Mouse (Mus musculus) monocyte, adult 2 months (primary cell): Measurements from ENCODE around the gene Uvssa.
"Not testable (repeated sequence)": the region's sequence is repeated elsewhere in the genome, so short reads cannot be mapped to it uniquely, and the experiment has no call there.

Experiments used
- DNase-seq, 2 experiments: peaks; one replicate each; pipeline ENCODE4 v3.0.0; 2022; ENCODE audit warnings: low spot score in 2 of 2, low read depth in 1 of 2

Uvssa gene

DNA sequence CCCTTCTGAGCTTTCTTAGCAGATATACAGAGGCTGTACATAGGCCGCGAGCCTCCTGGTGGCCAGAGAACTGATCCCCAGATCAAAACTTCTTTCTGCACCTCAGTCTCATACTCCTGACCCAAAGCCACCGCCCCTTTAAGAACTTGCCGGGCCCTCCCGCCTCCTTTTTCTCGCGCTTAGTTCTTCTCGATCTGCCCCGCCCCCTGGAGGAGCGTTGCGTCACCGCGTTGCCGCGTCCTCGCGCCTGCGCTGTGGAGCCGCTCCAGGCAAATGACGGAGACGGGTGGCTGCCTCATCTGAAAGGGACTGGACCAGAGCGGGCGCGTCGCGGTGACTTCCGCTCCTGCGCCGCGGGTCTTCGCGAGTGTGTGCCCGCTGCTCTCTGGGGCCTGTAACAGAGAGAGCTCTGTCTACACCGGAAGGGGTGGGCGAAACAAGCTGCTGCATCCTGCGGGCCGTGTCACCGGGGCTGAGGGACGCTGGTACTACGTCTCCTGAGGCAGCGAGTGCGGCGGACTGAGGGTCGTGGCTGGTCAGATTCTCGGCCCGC, at the start of gene Uvssa:
Uvssa (plus strand) TSS at position 248 of the 553 bp plus-strand sequence.
- peak; percentile 96 to 99 for DNase-seq

DNA sequence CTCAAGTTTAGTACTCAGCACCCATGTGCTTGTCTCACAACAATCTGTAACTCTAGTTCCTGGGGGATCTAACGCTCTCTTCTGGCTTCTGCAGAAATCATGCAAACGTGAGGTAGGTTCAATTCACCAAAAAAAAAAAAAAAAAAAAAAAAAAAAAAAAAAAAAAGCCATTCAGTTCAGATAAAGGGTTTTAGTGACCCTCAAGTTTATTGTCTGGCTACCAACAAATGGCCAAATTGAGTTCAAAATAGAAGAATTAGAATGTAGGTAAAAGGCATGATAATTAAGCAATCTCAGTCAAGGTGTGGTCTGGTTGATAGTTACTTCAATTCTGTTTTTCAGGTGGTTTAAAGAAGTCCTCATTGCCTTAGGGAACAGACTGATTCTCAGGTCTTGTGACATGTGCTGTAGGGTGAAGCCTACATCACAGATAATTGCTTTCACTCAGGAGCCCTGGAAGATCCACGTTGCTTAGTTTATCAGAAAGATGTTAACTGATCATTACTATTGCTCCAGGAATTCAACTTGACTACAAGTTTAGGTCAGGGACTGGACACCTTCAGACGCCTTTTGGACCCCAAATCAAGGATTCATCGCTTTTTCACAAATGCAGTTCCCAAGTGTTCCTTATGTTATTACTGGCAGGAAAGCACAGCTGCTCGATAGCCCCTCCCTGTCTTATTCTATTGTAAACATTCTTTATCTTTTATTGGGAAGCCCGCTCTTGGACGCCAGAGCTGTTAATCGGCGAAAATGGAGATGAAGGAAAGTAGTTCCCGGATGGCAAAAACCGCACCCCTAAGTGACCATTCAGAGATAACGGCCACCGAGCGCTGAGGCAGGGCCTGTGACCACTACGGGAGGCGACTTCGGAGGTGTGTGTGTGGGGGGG, 43.7 kb upstream of the Uvssa start:
- no peak for DNase-seq

DNA sequence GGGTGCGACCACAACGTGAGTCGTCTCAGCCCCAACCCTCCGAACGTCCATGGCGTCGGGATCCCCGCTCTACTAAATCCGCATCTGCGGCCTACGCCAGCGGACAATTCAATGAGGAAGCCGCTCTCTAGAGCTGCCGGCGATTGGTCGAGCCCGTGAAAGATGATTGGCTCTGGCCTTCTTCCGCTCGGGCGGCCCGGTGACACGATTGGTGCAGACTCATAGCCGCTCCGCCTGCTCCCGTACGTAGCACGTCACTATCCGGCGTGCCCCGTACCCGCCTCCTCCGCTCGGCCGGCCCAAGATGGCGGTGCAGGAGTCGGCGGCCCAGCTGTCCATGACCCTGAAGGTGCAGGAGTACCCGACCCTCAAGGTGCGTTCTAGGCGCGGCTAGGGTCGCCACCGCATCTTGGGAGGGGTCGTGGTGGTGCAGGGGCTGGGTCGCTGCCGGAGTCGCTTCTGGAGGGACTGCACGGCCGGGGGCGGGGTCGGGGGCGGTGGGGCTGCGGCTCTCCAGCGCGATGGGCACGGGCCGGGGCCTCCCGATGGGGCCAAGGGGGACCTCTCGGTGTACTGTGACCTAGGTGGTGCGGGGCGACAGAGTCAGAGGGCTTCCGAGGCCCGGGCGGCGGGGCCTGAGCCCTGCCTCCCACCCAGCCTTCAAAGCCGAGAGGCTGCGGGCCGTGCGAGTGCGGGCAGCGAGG, 42.9 kb upstream of the Uvssa start, which contains the start of gene Maea:
Maea (plus strand) TSS at position 237 of the 704 bp plus-strand sequence.
- DNase-seq: peak; percentile 91 to 93

DNA sequence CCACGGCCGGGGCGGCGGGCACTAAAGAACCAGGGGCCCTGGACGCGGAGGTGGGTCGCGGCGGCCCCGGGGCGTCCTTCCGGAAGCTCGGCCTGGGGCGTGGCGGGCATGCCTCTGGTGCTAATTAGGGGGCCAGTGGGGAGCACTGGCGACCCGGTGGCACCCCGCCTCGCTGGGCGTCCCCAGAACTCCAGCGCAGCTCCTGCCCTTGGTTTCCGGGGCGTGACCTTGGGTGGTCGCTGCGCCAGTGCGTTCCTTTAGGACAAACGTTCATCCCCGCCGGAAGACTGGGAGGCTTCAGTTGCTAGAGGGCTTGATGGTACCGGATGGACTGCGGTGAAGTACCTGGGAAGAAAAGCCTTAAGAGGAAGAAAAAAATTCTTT, 42.4 kb upstream of the Uvssa start:
- no peak for DNase-seq

DNA sequence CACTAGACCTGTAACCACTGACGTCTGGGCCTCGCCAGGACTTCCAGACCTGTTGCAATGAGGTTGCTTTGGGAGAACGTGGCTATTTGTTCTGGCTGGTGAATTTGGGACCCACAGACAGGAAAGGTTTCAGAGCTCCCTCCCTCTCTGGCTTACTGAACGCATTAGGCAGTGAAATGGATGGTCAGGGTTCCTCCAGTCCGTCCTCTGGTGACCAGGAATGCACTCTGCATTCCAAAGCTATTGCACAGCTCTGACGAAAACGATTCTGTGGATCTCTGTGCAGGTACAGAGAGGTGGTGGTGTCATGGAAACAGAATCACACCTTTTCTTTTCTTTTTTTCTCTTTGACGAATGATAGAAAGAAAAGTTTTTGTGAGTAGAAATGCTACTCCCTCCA, 41.1 kb upstream of the Uvssa start:
- no peak for DNase-seq

DNA sequence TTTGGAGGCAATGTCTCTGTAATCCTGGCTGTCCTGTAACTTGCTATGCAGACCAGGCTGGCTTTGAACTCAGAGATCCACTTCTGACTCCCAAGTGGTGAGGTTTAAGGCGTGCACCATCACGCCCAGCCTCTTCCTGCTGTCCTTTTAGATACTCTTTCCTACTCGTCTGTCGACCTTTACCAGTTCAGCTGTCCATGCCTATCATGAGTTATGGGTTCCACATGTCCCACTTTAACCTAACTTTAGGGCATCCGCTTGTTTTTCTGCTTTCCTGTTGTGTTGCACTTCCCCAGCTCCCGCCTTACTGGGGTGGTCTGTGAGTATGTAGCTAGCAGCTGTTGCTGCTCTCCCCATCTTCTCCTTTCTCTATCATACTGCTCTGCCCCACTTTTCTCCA, 37.2 kb upstream of the Uvssa start:
- DNase-seq: no peak

DNA sequence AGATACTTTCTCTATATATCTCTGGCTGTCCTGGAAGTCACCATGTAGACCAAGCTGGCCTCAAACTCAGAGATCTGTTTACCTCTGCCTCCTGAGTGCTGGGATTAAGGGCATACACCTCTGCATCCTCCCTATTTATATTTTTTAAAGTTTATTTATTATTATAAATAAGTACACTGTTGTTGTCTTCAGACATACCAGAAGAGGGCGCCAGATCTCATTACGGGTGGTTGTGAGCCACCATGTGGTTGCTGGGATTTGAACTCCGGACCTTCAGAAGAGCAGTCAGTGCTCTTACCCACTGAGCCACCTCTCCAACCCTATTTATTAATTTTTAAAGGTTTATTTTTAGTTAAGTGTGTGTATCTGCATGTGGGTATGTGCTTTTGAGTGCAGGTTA, 36.1 kb upstream of the Uvssa start:
- not testable (repeated sequence) for DNase-seq

DNA sequence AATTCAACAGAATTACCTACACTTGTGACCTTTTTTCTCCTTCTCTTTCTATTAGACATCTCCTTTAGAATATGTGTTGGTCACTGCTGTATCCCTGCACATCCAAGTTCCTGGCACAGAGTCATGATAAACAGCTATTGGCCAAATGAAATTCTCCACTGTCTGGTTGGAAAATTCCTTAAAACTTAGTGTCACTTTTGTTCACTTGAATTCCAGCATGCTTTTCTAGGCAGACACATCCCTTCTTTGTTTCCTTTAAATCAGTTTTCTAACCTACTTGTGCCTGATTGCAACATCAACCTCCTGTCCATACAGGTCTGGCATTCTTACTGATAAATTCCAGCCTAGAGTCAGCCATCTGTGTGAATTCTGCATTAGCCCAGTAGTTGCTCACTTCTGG, 35.5 kb upstream of the Uvssa start:
- DNase-seq: no peak

DNA sequence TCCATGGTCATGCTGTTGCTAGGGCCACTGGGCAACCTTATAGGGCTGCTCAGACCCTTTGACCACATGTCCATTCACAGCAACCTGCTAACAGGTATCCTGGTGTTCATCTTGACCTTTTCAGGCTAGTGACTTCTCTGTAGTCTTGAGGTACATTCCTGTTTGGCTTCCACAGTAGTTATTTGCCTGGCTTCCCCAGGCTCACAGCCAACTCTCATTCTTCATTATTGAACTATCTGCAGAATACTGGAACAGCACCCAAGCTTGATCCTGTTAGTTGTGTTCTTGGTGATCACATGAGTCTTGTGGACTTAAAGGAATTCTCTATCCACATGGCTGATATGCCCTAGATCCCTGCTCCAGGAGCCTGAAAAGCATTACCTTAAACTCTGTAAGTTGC, 34.8 kb upstream of the Uvssa start:
- DNase-seq: no peak

DNA sequence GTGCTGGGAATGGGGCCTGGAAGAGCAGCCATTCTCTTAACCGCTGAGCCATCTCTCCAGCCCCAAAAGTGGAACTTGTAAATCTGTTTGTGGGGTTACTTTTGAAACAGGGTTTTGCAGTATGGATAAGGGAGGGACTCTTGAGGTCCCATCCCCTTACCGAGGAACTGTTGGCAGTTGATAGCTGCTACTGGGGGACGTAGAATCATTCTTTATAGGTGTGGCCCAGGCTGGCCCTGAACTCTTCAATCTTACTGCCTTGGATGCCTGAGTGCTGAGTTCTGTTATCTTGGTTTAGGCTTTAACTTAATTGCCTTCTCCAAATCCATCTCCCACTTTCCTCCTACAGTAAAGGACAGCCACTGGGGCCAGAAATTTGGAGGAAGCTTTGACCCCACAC, 34.3 kb upstream of the Uvssa start:
- DNase-seq: no peak

DNA sequence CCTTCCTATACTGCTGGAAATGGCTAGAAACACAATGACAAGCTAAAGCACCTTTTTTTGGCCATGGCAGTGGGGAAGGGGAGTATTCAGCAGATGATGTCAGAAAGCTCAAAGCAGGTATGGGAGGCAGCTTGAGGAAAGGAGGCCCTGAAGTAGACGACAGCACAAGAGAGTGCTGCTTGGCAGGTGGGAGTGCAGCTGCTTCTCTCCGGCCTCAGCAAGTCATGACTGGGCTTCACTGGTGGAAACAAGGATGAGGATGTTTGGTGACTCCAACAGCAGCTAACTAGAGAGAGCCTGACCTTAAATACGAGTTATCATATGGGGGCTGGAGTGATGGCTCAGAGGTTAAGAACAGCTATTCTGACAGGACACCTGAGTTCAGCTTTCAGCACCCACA, 30.7 kb upstream of the Uvssa start:
- no peak for DNase-seq

DNA sequence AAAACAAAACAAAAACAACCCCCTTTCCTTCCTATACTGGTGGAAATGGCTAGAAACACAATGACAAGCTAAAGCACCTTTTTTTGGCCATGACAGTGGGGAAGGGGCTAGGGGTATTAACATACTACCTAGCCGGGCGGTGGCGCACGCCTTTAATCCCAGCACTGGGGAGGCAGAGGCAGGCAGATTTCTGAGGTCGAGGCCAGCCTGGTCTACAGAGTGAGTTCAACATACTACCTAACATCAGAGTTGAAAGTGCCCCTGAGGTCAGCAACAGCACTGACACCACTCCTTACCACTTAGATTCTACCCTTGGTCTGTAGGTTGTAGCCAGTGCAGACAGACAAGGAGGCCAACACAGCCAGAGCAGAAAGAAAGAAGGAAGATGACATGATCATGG, 29.1 kb upstream of the Uvssa start:
- DNase-seq: no peak

DNA sequence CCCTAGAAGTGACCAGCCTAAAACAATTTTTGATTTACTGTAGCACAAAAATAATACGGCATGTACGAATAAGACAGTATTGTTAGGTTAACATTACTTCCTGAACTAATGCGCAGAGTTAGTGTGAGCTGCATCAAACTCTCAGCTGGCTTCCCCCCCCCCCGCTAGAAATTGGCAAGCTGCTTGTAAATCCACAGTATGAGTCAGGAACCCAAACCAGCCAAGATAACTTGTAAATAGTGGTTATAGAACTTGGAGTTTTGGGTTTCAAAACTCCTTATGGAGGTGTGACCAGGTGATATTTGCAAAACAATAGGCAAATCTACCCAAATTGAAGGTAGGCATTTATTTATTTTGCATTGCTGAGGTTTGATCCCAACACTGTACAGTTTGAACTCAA, 28.6 kb upstream of the Uvssa start:
- no peak for DNase-seq

DNA sequence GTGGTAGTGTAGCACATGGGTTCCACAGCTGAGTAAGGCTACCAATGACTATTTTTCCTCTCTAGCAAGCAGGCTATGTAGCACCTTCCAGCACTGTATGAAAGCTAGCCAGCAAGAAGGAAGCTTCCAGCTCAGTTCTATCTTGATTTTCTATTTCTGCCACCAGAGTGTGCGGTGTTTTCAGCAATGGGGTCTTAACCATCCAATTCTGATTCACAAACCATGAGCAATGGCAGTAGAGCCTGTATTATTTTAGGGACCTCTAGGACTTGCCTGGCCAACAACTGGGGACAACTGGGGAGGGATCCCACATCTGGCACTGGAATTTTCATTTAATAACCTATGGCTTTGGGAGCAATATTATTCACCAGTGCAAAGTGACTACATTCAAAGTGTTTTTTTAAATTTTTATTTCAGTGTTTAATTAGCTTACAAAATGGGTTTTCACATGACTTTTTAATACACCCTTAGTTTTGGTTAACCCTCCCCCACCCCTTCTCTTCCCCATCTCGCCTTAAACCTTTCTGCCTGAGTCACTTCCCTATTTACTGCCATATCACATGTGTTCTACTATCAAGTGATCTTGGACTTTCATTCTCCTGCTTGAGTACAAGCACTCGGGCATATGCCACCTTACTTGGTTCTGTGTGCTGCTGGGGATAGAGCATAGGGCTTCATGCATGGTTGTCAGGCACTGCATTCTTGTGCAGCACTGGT, 26.6 kb upstream of the Uvssa start:
- DNase-seq: peak in 1 of 2 experiments; percentile 7

DNA sequence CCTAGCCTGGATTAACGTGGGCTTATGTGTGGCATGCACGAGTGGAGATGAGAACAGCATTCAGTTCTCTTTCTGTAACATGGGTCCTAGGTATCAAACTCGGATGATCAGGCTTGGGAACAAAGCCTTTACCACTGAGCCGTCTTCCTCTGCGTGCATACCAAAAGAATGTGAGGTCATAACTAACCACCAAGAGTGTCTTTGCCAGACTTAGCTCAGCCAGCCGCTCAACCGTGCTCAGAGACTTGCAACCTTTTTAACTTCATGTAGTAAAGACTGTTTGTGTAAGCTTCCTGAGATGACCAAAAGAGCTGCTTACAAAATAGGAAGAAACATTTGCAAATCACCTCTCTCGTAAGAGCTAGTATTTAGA, 26.1 kb upstream of the Uvssa start:
- no peak for DNase-seq

DNA sequence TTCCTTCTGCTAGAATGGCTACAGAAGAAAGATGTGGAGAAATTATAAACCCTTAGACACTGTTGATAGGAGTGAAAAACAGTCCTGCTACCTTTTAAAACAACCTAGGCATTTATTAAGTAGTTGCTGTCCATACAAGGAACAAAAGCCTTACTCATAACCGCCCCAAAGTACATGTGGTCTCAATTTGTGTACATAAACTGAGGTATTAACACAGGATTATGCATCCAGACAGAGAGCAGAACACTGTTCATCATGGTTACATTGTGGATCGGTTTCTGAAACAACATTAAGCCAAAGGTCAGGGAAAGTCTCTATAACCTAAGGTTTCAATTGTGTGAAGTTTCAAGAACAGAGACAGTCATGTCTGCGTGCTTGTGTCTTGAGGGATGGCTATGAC, 25.3 kb upstream of the Uvssa start:
- no peak for DNase-seq

DNA sequence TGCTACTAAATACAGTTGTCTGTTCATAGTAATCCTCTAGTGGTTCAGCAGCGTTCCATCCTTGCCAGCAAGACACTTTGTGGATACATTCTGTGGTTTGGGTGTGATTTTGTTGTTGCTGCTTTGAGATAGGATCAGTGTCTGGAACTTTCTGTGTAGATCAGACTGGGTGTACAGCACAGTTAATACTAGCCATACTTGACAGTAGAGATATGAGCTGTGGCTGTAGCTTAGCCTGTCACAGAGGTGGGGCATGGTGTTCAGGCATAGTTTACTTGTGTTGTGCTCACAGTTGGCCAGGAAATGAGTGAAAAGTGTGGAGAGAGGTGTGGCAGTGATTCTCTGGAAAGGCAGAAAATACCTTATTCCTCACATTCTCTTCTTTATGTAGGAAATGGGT, 20.9 kb upstream of the Uvssa start:
- no peak for DNase-seq

DNA sequence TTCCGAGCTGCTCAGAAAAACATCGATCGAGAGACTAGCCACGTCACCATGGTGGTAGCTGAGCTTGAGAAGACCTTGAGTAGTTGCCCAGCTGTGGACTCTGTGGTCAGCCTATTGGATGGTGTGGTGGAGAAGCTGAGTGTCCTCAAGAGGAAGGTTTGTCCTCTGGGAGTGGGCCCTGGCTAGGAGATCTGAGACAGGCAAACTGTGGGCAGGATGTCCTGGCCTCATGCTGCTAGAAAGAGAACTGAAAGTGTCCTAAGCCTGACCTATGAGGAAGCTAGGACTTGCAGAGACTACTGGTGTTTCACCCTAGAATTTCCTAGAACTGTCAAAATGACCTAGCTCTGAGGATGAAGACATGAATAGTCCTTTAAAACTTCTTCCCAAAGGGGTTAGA, 19.9 kb upstream of the Uvssa start:
- DNase-seq: peak in 1 of 2 experiments; percentile 53

DNA sequence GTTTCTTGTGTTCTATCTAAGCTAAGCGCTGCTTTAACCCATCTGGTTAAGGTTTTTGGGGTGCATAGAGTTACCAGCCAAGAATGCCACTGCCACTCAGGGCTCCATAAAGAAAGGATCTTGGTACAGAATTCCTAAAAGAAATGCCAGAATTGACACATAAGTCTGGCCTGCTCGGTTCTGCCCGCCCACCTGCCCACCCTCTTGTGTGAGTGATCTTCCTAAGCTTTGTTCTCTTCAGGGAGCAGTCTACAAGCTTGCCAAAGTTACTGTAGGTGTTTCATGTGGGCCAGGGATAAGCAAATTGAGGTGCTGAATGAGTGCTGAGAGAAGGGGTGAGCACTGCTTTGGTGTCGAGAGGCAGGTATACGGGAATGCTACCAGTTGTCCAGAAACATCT, 15.1 kb upstream of the Uvssa start:
- DNase-seq: no peak

DNA sequence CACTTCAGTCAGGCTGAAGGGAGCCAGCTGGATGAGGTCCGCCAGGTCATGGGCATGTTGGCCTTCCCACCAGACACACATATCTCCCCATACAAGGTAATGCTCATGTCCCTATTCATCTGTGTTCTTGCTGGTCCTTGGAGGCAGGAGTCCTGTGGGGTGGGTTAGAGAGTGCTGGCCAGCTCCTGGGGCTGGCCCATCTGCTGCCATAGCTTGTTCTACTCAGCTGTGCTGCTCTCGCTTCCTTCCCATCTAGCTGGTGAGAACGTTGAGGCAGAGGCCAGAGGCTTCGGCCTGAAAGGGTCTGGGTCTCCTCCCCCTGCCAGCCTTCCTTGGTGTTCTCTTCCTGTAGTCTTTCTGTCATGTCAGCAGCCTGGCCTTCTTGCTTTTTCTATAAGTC, 9.7 kb upstream of the Uvssa start:
- no peak for DNase-seq

DNA sequence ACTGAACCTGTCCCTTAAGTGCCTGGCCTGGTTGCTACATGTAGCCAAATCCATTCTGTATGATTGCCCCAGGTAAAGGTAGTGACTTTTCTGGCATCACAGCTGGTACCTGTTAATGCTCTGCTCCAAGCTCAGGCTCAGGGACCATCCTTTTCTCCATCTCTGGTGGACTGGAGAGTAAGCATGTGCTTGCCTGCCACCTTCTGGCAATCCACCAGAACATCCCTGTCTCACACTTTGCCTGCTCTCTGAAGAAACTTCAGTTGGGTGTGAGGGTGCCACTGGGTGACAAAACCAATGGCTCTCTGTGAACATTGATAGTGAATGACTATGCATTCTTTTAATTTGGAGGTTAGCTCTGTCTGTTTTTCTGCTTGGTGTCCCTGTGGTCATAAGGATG, 7.2 kb upstream of the Uvssa start:
- DNase-seq: no peak

DNA sequence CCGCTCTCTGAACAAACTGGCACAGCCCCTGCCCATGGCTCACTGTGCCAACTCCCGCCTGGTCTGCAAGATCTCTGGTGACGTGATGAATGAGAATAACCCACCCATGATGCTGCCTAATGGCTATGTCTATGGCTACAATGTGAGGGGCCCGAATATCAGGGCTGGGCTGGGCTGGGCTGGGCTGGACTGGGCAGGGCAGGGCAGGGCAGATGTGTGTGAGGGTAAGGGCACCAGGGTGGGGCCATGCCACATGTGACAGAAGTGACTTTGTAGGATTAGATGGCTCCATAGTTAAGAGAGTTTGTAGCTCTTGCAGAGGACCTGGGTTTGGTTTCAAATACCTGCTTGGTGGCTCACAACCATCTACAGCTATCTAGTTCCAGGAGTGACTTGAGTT, 6.7 kb upstream of the Uvssa start:
- no peak for DNase-seq
